Mouse (Mus musculus) midbrain, postnatal 0 days (tissue): ENCODE measurements at regions not wholly inside any gene's neighbourhood (a gene's known extent, or its start where the extent isn't known, plus 50 kb on each side); places are given as distances from the start of the nearest gene placed in this dataset.

ENCODE experiments used
- ATAC-seq: fragments of 200-750 bp; cut with Nextera tagmentation; 2 replicates; pipeline ENCODE4 v1.8.0; 2017; ENCODE audit warnings: moderate number of reproducible peaks, mild to moderate bottlenecking, moderate TSS enrichment, moderate library complexity; ENCODE audit not compliant: low FRiP score
- DNase-seq: peaks from one replicate; pipeline ENCODE4 v3.0.0-alpha.2; 2015; ENCODE audit warnings: low spot score
- H3K27ac ChIP-seq: fragments of 300-500 bp; sonication (generic); 2 replicates; pipeline ENCODE4 v1.5.1; 2014; ENCODE audit warnings: low read depth, mild to moderate bottlenecking, low read length, mixed read lengths
- H3K27me3 ChIP-seq: fragments of 300-500 bp; sonication (generic); 2 replicates; pipeline ENCODE4 v1.6.1; 2014; ENCODE audit warnings: low read length, control low read depth, mixed read lengths; ENCODE audit not compliant: insufficient read depth
- H3K36me3 ChIP-seq: fragments of 300-500 bp; sonication (generic); 2 replicates; pipeline ENCODE4 v1.6.1; 2014; ENCODE audit warnings: low read length, control low read depth, mixed read lengths; ENCODE audit not compliant: insufficient read depth
- H3K4me1 ChIP-seq: fragments of 300-500 bp; sonication (generic); 2 replicates; pipeline ENCODE4 v1.6.1; 2014; ENCODE audit warnings: mild to moderate bottlenecking, control low read depth, antibody characterized with exemption, low read length, mixed read lengths; ENCODE audit not compliant: insufficient read depth
- H3K4me2 ChIP-seq: fragments of 300-500 bp; sonication (generic); 2 replicates; pipeline ENCODE4 v1.6.1; 2014; ENCODE audit warnings: low read depth, mild to moderate bottlenecking, low read length, mixed read lengths; ENCODE audit not compliant: poor library complexity, severe bottlenecking
- H3K4me3 ChIP-seq: fragments of 300-500 bp; sonication (generic); 2 replicates; pipeline ENCODE4 v1.5.1; 2014; ENCODE audit warnings: low read depth, mild to moderate bottlenecking, low read length, moderate library complexity
- H3K9ac ChIP-seq: fragments of 300-500 bp; sonication (generic); replicated peaks from 2 replicates; pipeline ENCODE4 v1.6.1; 2014; ENCODE audit warnings: mild to moderate bottlenecking, low read length, moderate library complexity, mixed read lengths; ENCODE audit not compliant: poor library complexity, severe bottlenecking
- H3K9me3 ChIP-seq: fragments of 300-500 bp; sonication (generic); 2 replicates; pipeline ENCODE4 v1.6.1; 2016; ENCODE audit warnings: low read length, control low read depth
- CTCF ChIP-seq: IDR thresholded peaks from 2 replicates; pipeline ENCODE4 v1.5.1; 2016; ENCODE audit warnings: antibody characterized with exemption, mild to moderate bottlenecking
- WGBS: fragments of 180-500 bp; shearing (Covaris S2); extraction: QIAGEN DNeasy Blood & Tissue Kit; methylation state at CpG from one replicate; pipeline ENCODE4 v1.1.7; 2014; 5-methylcytosine and 5-hydroxymethylcytosine counted together

DNA sequence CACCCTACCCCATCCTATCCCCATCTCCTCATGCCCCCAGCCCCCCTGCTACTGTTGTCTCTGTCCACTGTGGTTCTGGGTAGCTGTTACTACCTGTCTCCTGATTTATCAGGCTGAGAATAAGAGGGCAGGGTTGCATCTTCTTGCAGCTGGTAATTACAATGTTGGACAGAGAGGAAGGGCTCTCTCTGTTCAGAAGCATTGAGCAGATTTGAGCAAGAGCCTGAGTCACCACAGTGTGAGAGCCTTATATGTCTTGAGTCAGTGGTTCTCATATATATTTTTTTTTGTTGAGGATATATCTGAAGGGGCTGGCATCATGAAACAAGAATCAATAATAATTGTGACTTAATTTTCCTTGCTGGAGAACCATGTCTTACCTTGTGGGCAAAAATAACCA is 82.7 kb upstream of the Sipa1l1 start:
- Histone ChIP-seq H3K27me3 (no peaks in the 10 kb centered on the region), H3K9me3 (no peaks in the 10 kb centered on the region), H3K4me2 (no peak overlapping the region), H3K27ac (no peak overlapping the region), H3K36me3 (no peaks in the 10 kb centered on the region), H3K4me1 (no peaks in the 10 kb centered on the region), H3K4me3 (no peak overlapping the region), H3K9ac (no peak overlapping the region)
- no peak for TF ChIP-seq CTCF
- ATAC-seq: no peak
- DNase-seq: no peak

DNA sequence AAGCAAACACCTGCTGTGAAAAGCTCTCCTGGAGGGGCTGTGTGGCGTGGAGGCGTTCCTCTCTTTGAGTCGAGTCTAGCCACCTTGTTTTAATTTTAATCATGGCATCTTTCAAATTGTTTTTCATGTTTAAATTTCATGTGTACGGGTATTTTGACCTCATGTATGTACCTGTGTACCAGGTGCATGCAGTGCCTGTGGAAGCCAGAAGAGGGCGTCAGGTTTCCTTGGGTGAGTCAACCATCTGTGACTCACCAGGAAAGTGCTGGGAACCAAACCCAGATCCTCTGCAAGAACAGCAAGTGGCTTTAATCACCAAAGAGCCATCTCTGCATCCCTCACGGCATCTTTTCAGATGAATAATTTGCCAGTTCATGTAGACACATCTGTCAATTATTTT is 79.8 kb upstream of the Sipa1l1 start:
- WGBS: 91% methylated on average over 6 of the region's 6 CpGs
- Histone ChIP-seq H3K27me3 (no peaks in the 10 kb centered on the region), H3K36me3 (no peaks in the 10 kb centered on the region), H3K27ac (no peak overlapping the region), H3K4me3 (no peak overlapping the region), H3K9me3 (no peaks in the 10 kb centered on the region), H3K4me1 (no peaks in the 10 kb centered on the region), H3K4me2 (no peak overlapping the region), H3K9ac (no peak overlapping the region)
- DNase-seq (no peak), ATAC-seq (no peak)
- peak; percentile 28 for TF ChIP-seq CTCF

DNA sequence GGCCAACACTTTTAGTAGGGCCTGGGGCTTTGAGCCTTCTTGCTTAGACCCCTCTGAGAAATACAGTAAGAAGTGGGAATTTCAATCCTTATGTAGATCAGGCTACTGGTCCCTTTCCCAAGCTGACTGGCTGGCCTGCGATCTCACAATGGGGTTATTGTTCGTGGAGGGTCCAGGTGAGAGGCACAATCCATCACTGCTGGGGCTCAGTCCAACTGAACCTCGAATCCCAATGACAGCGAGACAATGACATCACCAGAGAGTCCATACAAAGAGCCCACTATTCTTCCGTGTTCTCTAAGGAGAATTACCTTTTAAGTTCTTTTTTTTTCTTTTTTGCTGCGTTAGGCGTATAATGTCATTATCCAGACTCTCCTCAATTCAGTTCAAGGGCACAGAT is 75.8 kb upstream of the Sipa1l1 start:
- Histone ChIP-seq H3K36me3 (no peaks in the 10 kb centered on the region), H3K27me3 (no peaks in the 10 kb centered on the region), H3K4me2 (no peak overlapping the region), H3K9me3 (no peaks in the 10 kb centered on the region), H3K4me3 (no peak overlapping the region), H3K4me1 (no peaks in the 10 kb centered on the region), H3K27ac (no peak overlapping the region), H3K9ac (no peak overlapping the region)
- WGBS: 26% methylated on average over 7 of the region's 7 CpGs
- no peak for DNase-seq
- no peak for TF ChIP-seq CTCF
- no peak for ATAC-seq

DNA sequence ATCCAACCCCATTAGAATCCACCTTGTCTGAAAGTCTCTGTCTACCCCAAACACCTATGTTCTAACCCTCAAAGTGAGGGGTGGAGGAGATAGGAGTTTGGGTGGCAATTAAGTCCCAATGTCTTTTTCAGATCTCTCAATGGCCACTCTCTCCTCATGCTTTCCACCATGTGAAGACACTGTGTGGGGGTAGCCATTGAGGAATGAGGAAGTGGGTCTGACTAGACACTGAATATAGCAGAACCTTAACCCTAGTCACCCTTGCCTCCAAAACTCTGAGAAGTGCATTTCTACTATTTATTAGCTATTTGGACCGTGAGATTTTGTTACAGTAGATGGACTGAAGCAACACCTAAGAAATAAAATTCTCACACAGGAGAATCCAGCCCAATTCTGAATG is 73.7 kb upstream of the Sipa1l1 start:
- Histone ChIP-seq H3K4me1 (no peaks in the 10 kb centered on the region), H3K36me3 (no peaks in the 10 kb centered on the region), H3K4me3 (no peak overlapping the region), H3K4me2 (no peak overlapping the region), H3K9me3 (no peaks in the 10 kb centered on the region), H3K27me3 (no peaks in the 10 kb centered on the region), H3K9ac (no peak overlapping the region), H3K27ac (no peak overlapping the region)
- 90% methylated on average over 1 of the region's 1 CpGs for WGBS
- ATAC-seq (no peak), DNase-seq (no peak)
- TF ChIP-seq CTCF: no peak

DNA sequence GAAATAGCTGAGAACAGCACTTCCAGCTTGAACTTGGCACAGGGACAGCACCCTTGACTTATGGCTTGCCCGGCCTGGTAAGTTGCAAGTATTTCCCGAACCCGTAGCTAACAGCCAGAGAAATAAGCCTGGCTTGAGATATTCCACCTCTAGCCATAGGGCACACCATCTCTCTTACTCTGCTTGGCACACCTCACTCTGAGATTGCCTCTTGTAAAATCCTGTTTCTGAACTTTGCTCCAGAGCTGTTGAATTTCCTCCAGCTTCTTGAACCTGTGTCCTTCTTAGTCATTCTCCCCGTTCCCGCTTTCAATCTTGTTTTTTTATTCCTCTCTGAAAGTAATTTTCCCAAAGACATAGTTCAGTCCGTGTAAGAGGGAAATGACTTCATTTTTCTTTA is 72.0 kb upstream of the Sipa1l1 start:
- H3K27me3 ChIP-seq: no peaks in the 10 kb centered on the region
- ATAC-seq (no peak), DNase-seq (no peak)
- no peak overlapping the region for H3K4me2 ChIP-seq
- WGBS: 68% methylated on average over 6 of the region's 6 CpGs
- H3K27ac ChIP-seq: no peak overlapping the region
- H3K4me3 ChIP-seq: no peak overlapping the region
- no peaks in the 10 kb centered on the region for H3K36me3 ChIP-seq
- TF ChIP-seq CTCF: no peak
- H3K9ac ChIP-seq: no peak overlapping the region
- no peaks in the 10 kb centered on the region for H3K9me3 ChIP-seq
- no peaks in the 10 kb centered on the region for H3K4me1 ChIP-seq

DNA sequence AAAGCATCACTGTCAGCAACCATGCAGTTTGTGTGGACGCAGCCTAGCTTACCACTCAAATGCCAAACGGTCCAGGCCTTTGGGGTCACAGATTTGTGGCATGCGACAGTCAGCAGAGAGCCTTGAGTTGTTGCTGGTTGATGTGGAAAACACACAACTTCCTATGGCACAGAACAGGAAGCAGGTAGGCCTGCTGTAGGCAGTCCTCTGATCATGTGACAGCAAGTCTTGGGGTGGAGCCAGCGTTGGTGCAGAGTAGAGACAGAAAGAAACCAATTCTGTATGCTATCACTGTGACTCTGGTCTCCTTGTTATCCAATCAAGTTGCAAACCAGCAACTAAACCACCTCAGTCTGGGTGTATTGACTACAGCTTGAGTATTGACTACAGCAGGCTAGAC is 71.5 kb upstream of the Sipa1l1 start:
- no peak overlapping the region for H3K27ac ChIP-seq
- H3K4me1 ChIP-seq: no peaks in the 10 kb centered on the region
- H3K9me3 ChIP-seq: no peaks in the 10 kb centered on the region
- WGBS: 95% methylated on average over 4 of the region's 4 CpGs
- ATAC-seq (no peak), DNase-seq (no peak)
- no peak for TF ChIP-seq CTCF
- no peaks in the 10 kb centered on the region for H3K27me3 ChIP-seq
- no peak overlapping the region for H3K4me2 ChIP-seq
- H3K4me3 ChIP-seq: no peak overlapping the region
- H3K9ac ChIP-seq: no peak overlapping the region
- H3K36me3 ChIP-seq: no peaks in the 10 kb centered on the region

DNA sequence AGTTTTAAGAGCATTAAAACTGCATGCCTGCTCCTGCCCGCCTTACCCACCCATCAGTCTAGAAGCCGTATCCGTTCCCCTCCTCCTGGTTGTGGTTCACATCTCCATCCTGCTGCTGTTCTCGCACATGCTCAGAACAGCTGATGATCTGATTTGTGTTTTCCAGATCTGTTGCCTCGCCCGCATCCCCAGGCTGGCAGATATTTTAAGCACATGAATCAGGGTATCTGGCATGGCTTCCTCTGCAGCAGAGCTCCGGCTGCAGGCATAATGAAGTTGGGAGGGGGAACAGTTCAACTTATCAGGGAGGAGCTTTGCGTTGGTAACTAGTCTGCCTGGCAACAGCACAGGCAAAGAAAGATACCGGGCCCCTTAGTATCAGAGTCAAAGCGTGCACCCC is 64.9 kb upstream of the Sipa1l1 start:
- peak; percentile 84; the same call in 1 of the 2 replicates for ATAC-seq
- H3K36me3 ChIP-seq: no peaks in the 10 kb centered on the region
- no peak for TF ChIP-seq CTCF
- H3K27ac ChIP-seq: no peak overlapping the region
- no peaks in the 10 kb centered on the region for H3K4me1 ChIP-seq
- no peak overlapping the region for H3K9ac ChIP-seq
- no peaks in the 10 kb centered on the region for H3K9me3 ChIP-seq
- no peaks in the 10 kb centered on the region for H3K27me3 ChIP-seq
- DNase-seq: peak; percentile 67
- H3K4me3 ChIP-seq: no peak overlapping the region
- WGBS: 58% methylated on average over 10 of the region's 10 CpGs
- H3K4me2 ChIP-seq: no peak overlapping the region
